Mouse (Mus musculus) fibroblast of lung, adult 2 months (primary cell): Measurements from ENCODE around the gene Casp8.
A peak's percentile ranks its signal among the peaks of the same experiment; 100 is the strongest.
"Not testable (repeated sequence)": the region's sequence is repeated elsewhere in the genome, so short reads cannot be mapped to it uniquely, and the experiment has no call there.

Experiments used
- DNase-seq: peaks from one replicate; pipeline ENCODE4 v3.0.0-alpha.2; 2011; ENCODE audit warnings: low read depth

Gene Casp8

DNA sequence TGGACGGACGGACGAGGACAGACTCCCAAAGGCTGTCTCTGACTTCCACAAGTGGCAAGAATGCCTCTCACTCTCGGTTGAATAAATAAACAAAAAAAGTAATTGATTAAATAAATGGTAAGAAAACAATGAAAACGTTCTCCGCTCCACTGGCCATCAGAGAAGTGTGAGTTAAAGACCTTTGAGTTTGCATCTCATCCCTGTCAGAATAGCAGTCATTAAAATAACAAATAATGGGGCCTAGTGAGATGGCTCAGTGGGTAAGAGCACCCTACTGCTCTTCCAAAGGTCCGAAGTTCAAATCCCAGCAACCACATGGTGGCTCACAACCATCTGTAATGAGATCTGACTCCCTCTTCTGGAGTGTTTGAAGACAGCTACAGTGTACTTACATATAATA is 5.5 kb downstream of the Casp8 start:
- DNase-seq: not testable (repeated sequence)

GRCm38 (mm10) chr1:58801558-58802285 is 6.5 kb downstream of the Casp8 start:
- no peak for DNase-seq

DNA sequence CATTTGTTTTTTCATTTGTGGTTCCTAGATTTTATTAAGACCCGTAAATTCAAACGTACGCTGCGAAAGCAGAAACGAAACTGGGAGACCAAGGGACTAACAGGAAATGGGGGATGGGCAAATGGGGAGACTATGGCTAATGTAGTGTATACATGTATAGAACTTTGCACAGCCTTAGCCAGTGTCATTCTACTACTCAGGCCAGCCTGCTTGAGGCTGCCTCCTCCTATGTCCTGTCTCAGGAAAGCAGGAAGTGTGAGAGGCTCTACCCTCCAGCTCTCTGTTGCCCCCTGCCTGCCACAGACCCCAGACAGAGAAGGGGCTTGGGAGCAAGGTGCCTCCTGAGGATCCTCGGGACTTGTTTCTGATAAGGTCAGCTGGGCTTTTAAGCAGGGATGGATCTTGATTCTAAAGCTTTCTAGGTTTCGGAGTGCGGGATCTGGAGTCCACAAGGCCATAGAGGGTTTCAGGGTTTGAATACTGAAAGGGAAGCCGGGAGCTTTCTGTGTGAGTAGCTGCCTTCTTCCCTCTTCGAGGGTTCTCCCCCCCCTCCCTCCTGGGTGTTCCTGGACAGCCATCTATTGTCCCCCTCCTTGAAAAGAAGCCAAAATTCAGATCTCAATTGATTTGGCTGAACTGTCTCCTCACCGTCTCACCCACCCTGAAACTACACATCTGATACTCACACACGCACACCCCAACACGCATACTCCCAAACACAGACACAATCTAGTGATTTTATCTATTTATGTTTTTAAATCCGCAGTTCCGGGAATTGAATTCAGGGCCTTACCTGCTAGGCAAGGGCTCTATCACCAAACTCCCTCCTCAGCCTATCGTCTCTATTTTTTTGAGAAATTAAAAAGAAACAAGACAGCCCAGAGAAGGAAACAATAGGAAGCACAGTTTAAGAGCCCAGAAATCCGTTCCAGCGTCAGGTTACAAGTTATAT is 7.4 kb downstream of the Casp8 start:
- DNase-seq: no peak

GRCm38 (mm10) chr1:58803531-58803930 is 8.4 kb downstream of the Casp8 start:
- no peak for DNase-seq

GRCm38 (mm10) chr1:58806651-58807050 is 11.5 kb downstream of the Casp8 start:
- no peak for DNase-seq

DNA sequence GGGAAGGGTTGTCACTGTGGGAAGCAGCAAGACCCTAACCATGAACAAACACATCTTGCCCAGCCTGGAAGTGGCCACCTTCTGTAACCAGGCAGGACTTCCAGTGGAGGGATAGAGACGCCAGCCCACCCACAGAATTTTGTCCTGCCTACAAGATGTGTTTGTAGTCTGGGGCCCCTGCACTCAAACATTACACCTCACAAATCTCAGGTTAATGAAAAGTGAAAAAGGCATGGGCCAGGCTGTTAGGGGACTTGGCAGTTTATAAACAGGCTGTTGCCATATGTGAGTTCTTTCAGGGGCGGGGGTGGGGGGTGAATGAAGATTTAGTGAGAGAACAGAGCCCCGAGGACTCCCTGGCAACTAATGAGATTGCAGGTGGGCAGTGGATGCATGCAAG is 31.1 kb downstream of the Casp8 start:
- DNase-seq: no peak

DNA sequence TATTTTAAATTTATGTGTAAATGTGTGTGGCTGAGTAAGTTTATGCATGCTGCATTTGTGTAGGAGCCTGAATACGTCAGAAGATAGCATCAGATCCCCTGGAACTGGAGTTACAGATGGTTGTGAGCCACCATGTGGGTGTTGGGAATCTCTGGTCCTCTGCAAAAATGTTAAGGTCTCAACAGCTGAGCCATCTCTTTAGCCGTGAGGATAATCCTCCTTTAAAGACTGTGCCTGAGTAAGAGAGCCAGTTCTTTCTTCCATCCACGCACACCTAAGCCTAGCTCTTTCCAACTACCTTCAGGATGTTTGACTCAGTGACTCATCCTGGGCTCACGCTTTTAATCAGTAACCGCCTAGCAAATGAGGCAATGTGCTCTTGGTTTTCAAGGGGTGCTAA is 35.6 kb downstream of the Casp8 start:
- no peak for DNase-seq

- no peak for DNase-seq
These were observed 37.0 kb downstream of the Casp8 start for GRCm38 (mm10) chr1:58832198-58832597.

DNA sequence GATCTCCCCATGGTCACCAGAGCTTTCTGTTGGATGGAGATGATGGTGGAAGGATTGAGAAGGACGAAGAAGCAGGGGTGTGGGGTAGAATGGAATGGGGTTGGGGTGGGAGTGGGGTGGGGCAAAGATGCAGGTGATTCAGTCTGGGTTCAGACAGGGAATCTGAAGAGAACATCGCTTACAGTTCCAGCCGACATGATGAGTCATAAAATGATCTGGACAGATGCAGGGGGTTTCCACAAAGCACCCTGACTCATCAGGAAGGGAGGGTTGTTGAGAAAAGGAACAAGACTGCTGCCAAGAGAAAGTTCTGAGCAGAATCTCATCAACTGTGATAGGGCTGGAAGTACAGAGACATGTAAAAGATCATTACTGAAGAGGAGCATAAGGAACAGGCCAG is 61.6 kb downstream of the Casp8 start:
- DNase-seq: peak; percentile 35

GRCm38 (mm10) chr1:58859131-58859530 is 64.0 kb downstream of the Casp8 start:
- not testable (repeated sequence) for DNase-seq

- peak; percentile 73 for DNase-seq
These were observed 64.7 kb downstream of the Casp8 start for GRCm38 (mm10) chr1:58859738-58860365.

DNA sequence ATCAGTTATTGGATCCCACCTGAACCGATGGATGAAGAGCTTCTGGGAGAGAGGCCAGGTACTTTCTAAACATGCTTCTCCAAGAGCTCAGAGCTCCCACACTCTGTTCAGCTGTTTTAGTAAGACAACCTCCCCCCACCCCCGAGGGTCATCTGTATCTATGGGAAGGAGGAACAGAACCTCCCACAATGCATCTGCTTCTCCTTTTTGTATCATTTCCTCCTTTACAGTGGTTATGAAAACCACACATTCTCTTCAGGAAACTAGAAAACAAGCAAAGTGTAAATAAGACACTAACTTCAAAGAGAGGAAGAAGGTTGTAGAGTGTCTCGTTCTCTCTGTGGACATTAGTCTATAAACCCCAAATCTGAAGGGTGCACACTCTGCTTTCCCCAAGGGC is 65.4 kb downstream of the Casp8 start:
- DNase-seq: not testable (repeated sequence)

- not testable (repeated sequence) for DNase-seq
These were observed 81.3 kb downstream of the Casp8 start for GRCm38 (mm10) chr1:58876500-58876899.

DNA sequence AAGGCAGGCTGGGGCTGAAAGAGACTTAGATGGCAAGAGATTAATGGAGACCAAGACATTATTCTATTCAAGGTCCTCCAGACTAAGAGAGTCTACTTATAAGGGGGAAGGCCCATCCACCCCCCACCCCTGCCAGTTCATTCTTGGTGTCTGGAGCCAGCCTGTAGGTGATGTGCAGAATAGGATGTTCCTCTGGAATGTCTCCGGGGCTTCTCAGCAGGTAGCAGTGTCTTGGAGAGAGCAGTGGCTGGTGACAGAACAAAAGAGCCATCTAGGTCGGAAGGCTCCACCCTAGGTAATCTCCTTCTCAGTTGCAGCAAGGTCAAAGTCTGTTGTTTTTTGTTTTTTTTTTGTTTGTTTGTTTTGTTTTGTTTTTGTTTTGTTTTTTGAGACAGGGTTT is 84.1 kb downstream of the Casp8 start:
- DNase-seq: not testable (repeated sequence)

- not testable (repeated sequence) for DNase-seq
These were observed 88.1 kb downstream of the Casp8 start for GRCm38 (mm10) chr1:58883279-58883678.

GRCm38 (mm10) chr1:58885646-58886045 is 90.5 kb downstream of the Casp8 start:
- no peak for DNase-seq

GRCm38 (mm10) chr1:58889826-58890546 is 94.8 kb downstream of the Casp8 start:
- DNase-seq: no peak

DNA sequence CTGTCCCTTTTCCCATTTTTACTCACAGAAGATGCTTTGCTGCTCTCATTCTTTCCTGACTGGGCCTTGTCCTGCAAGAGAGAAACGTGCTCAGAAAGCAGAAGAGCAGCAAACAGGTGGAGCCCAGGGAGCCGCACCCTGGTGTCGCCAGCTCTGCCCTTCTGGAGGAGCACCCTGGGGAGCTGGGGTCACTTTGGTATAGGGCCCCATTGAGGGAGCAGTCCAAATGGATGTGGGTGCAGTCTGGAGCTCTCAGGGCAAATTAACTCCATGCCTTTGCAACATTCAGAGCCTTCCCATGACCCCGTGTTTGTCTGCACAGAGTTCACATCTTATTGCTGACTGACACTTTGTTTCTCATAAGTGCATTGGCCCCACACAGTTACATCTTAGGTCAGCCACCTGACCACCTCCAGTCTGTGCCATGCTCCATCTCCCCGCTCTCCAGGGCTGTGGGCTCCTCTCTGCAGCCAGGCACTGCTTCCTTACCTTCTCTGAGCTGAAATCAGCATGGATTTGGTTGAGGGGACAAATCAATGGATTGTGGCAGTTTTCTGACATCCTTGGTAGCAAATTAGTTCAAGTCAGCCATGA is 95.6 kb downstream of the Casp8 start:
- not testable (repeated sequence) for DNase-seq

GRCm38 (mm10) chr1:58891481-58892170 is 96.5 kb downstream of the Casp8 start:
- DNase-seq: not testable (repeated sequence)

- DNase-seq: not testable (repeated sequence)
These were observed 97.2 kb downstream of the Casp8 start for GRCm38 (mm10) chr1:58892386-58892785.
